Mouse (Mus musculus): ENCODE measurements around the gene Vmn1r66. TPM values are rescaled to one million over a fixed set of nuclear protein-coding genes. Genes with fewer than 3 reads are reported as not detected.
"Not testable (repeated sequence)": the region's sequence is repeated elsewhere in the genome, so short reads cannot be mapped to it uniquely, and the experiment has no call there.

Gene Vmn1r66
- not detected for total RNA-seq (2021)
- long read RNA-seq, experiment 1, result 0 reads
- long read RNA-seq, experiment 2, result 0 reads

GRCm38 (mm10) chr7:10277906-10278305 lies at the start of gene Vmn1r66:
Gene Vmn1r66 (minus strand): TSS chr7:10278006.
- no peak for DNase-seq (ENCODE audit: low spot score)

- not testable (repeated sequence) for DNase-seq (ENCODE audit: low spot score)
Measured at GRCm38 (mm10) chr7:10325462-10325861, 47.7 kb upstream of the Vmn1r66 start.

GRCm38 (mm10) chr7:10252075-10252474 lies 25.7 kb downstream of the Vmn1r66 start:
- no peak for DNase-seq (ENCODE audit: low spot score)

- DNase-seq (ENCODE audit: low spot score), result no peak
Measured at GRCm38 (mm10) chr7:10249146-10249545, 28.7 kb downstream of the Vmn1r66 start.

Other genes with a start within 250 kb of the Vmn1r66 start
- gene Vmn2r50, start 224.7 kb downstream of the Vmn1r66 start, total RNA-seq (2021), result not detected
- gene Vmn2r51, start 172.3 kb downstream of the Vmn1r66 start, total RNA-seq (2021), result not detected
- not detected for gene Vmn2r52, start 101.4 kb downstream of the Vmn1r66 start, total RNA-seq (2021)
- not detected for gene Vmn1r67, start 165.3 kb upstream of the Vmn1r66 start, total RNA-seq (2021)
- gene Zik1, start 217.4 kb upstream of the Vmn1r66 start, total RNA-seq (2021), result 1 to 10 TPM; 1.1 to 1.3 TPM